Mouse (Mus musculus) G1E (cell line): ENCODE measurements at regions not wholly inside any gene's neighbourhood (a gene's known extent, or its start where the extent isn't known, plus 50 kb on each side); places are given as distances from the start of the nearest gene placed in this dataset.

Experiments
- CTCF ChIP-seq: IDR thresholded peaks from 2 replicates; pipeline ENCODE4 v1.5.1; 2012; ENCODE audit warnings: low read depth, low read length, inconsistent platforms, mixed read lengths
- GATA2 ChIP-seq: IDR thresholded peaks from 2 replicates; pipeline ENCODE4 v1.6.1; 2012; ENCODE audit warnings: low read depth, low read length, inconsistent platforms, borderline replicate concordance

- no peak for TF ChIP-seq CTCF
- no peak for TF ChIP-seq GATA2
Observed at GRCm38 (mm10) chr17:87507848-87508247, 61.1 kb upstream of the Calm2 start.
